Mouse (Mus musculus) embryonic fibroblast, embryonic 13.5 days (primary cell): ENCODE results near the gene Mtif2. TPM values are rescaled to one million over a fixed set of nuclear protein-coding genes. Genes with fewer than 3 reads are reported as not detected.

Source experiments
- H3K27ac ChIP-seq: 2 replicates; pipeline ENCODE4 v1.5.1; 2012; ENCODE audit warnings: low read length, control low read depth, inconsistent platforms; ENCODE audit not compliant: insufficient read depth
- H3K4me1 ChIP-seq: 2 replicates; pipeline ENCODE4 v1.6.1; 2011; ENCODE audit warnings: low read length; ENCODE audit not compliant: control insufficient read depth, insufficient read depth
- H3K4me3 ChIP-seq: 2 replicates; pipeline ENCODE4 v1.5.1; 2011; ENCODE audit warnings: mild to moderate bottlenecking, control low read depth, low read length; ENCODE audit not compliant: insufficient read depth
- CTCF ChIP-seq: IDR thresholded peaks from 2 replicates; pipeline ENCODE4 v1.5.1; 2011; ENCODE audit warnings: mild to moderate bottlenecking, control low read depth, low read length, moderate library complexity, borderline replicate concordance; ENCODE audit not compliant: insufficient read depth
- POLR2A ChIP-seq: IDR thresholded peaks from 2 replicates; pipeline ENCODE4 v1.6.1; 2011; ENCODE audit warnings: low read depth, mild to moderate bottlenecking, control low read depth, low read length, moderate library complexity
- polyA plus RNA-seq: library from polyadenylated mRNA; stranded (reverse); fragments of >200 nt; gene quantifications from 2 replicates; pipeline ENCODE4 v1.2.4, GENCODE M21; 2011; ENCODE audit warnings: low read depth; ENCODE audit not compliant: missing spikeins, insufficient read length

The Mtif2 gene
- polyA plus RNA-seq, 1 experiment, result 23.8 TPM

DNA sequence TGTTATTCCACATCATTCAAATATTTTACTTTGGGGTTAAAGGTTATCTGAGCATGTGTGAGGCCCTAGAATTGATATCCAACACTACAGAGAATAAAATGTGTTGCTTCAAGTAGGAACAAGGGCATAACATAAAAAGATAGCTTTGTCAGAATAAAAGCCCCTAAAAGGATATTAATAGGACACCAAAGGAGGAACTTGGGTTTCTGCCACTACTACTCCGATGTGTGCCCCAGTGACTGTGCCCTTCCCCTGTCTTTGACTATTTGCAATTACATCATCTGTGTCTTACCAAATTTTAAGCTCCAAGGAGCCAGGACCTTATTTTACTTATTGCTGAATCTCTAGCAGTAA is 23.2 kb downstream of the Mtif2 start:
- Histone ChIP-seq H3K4me3 (no peak overlapping the region), H3K27ac (no peak overlapping the region), H3K4me1 (peaks cover 3% of the 10 kb centered on the region; the same call in 1 of the 2 replicates)
- TF ChIP-seq CTCF, result no peak
- TF ChIP-seq POLR2A, result no peak

DNA sequence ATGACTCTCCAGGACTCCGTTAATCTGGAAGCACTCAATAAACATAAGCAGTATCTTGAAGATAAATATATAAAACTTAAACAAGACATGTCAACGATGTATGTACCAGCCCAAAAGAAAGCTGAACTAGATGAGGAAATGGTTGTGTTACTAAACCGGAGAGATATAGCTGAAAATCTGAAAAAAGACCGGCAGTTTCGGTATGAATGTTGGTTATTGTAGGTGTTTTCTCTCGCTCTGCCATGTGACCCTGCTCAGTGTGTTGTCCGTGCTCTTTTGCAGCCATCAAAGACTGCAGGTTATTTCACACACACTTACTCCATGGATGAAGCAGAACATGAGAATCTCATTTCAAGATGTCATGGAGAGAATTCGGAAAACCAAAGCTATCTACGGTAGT is 34.2 kb downstream of the Mtif2 start:
- TF ChIP-seq CTCF (no peak), POLR2A (no peak)
- Histone ChIP-seq H3K4me1 (no peaks in the 10 kb centered on the region), H3K27ac (no peak overlapping the region), H3K4me3 (no peak overlapping the region)

DNA sequence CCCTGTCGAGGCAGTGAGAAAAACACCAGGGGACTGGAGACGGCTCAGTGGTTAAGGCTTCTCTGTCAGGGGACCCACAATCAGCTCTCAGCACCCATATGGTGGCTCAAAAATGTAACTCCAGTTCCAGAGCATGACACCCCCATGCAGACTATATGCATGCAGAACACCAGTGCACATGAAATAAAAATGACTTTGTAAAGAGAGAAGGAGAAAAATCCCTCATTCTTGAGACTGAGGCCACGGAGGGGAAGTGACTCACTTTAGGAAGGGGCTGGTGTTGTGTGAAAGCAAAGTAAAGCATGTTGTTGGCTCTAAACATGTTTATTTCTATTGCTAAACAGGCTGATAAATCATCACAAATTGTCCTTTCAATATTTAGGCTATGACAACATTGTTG is 34.8 kb downstream of the Mtif2 start:
- Histone ChIP-seq H3K4me3 (no peak overlapping the region), H3K27ac (no peak overlapping the region), H3K4me1 (no peaks in the 10 kb centered on the region)
- TF ChIP-seq POLR2A (no peak), CTCF (no peak)

DNA sequence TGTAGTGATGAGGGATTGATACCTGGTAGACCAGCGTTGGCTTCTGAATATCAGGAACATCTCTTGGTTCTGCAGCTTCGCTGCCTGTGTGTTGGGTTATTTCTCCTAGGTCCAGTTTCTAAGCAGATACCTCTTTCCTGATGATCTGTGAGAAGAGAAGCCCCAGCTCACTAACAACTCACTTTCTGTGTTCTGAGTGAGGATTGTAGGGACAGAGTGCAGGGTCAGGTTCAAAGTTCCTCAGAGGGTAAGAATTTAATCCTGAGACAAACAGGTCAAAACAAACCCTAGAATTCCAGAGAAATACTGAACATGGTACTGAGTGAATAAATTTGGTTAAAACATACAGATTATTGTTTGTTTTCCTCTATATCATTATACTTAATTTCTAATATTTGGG is 37.2 kb downstream of the Mtif2 start:
- no peak overlapping the region for H3K4me3 ChIP-seq

DNA sequence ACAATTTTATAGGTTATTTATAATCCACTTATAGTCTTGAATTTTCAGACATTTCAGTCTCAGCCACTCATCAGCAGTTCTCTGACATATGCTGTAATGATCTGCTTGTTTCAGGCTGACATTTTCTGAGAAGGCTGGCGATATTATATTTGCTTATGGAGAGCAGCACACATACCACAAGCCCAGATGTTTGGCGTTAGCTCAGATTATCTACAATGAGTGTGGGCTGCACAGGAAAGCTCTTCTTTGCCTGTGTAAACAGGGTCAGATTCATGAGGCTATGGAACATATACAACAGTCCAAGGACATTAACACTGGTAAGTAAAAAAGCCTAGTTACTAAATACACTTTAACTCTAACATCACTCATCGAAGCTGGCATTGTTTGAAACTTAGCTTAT is 45.3 kb downstream of the Mtif2 start:
- Histone ChIP-seq H3K4me3 (no peak overlapping the region), H3K27ac (no peak overlapping the region), H3K4me1 (no peaks in the 10 kb centered on the region)
- TF ChIP-seq CTCF (no peak), POLR2A (no peak)

More for the DNA sequence above, 37.2 kb downstream of the Mtif2 start:
- H3K4me1 ChIP-seq, result no peaks in the 10 kb centered on the region
- TF ChIP-seq POLR2A (no peak), CTCF (no peak)
- no peak overlapping the region for H3K27ac ChIP-seq

DNA sequence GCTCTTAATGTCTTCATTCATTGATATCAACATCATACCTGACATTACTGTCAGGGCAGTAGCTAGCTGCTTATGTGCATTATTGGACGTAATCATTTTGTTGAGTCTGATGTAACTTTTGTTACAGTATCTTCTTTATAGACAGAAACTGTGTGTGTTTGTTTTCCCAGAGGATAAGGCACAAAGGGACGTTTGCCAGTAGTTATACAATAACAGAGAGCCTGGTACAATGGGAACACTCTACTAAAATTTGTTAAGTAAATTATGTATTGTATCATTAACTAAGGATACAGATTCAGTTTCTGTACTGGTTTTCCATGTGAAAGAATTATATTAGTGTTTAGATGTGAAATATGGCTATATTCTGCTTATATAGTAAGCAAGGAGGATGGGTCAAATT is 46.4 kb downstream of the Mtif2 start:
- Histone ChIP-seq H3K4me3 (no peak overlapping the region), H3K4me1 (no peaks in the 10 kb centered on the region), H3K27ac (no peak overlapping the region)
- TF ChIP-seq CTCF (no peak), POLR2A (no peak)

DNA sequence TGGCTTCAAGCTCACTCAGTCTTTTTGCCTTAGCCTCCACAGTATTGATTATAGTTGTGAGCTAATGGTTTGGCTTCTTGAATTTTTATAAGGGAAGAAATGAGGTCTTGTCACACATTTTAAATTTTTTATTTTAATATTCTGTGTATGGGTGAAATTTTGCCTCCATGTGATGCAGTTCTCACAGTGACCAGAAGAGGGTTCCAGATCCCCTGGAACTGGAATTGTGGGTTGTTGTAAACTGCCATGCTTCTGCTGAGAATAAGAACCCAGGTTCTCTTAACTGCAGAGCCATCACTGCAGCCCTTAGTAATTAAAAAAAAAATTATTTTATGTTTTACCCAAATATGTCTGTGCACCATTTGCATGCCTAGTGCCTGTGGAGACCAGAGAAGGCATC is 53.4 kb downstream of the Mtif2 start:
- Histone ChIP-seq H3K4me1 (no peaks in the 10 kb centered on the region), H3K4me3 (no peak overlapping the region), H3K27ac (no peak overlapping the region)
- no peak for TF ChIP-seq POLR2A
- no peak for TF ChIP-seq CTCF

Other genes with a start within 250 kb of the Mtif2 start
- gene Ccdc88a, start 152.8 kb upstream of the Mtif2 start, polyA plus RNA-seq, result 40.3 and 41.7 TPM in 2 replicates
- gene Prorsd1, start 11.4 kb upstream of the Mtif2 start, polyA plus RNA-seq, result 22.5 and 24.0 TPM in 2 replicates
- 0.49 TPM in 1 of 2 replicates, not detected in the other for gene Clhc1, start 21.5 kb downstream of the Mtif2 start, polyA plus RNA-seq
- 1,861 and 1,959 TPM in 2 replicates for gene Rps27a, start 21.7 kb downstream of the Mtif2 start, polyA plus RNA-seq
- 773 and 1,145 TPM in 2 replicates for gene Rtn4, start 166.5 kb downstream of the Mtif2 start, polyA plus RNA-seq